18 mouse cellular contexts compared by ENCODE assay signal in the genomic region with DNA sequence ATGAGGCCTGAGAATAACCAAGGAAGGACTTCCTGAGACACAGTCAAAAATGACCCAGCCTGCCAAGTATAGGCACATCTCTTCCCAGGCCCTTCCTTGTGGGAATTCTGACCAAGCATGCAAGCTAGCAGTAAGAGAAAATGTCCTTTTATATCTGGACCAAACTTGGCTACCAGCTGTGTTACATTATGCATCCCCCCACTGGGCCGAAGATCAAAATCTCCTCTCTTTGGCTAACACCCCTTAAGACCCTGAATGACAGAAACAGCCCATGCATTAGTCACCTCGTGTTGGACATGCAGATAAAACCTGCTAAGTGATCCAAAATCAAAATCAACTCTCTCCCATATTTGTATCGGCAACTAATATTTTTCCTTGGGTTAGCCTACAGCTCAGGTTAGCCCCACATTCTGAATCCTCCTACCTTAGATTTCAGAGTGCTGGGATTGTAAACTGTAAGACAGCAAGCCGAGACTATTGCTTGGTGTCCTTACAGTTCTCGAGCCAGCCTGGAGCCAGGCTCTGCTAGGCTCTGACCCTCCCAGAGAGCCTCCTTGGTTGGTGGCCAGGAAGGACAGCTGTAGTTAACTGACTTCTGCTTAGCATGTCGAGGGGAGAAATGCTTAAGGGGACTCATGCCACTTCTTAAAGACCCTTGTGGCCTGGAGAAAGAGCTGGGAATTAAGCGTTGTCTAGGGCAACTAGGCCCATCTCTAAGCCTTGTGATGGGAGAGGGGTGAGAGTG. TPM values are rescaled to one million over a fixed set of nuclear protein-coding genes. Genes with fewer than 3 reads are reported as not detected.
DNase-seq lines count a peak whose midpoint lies in the region; ATAC-seq lines count a peak whose summit lies in the region.
"Had no signal": no experiment of that assay in that cellular context is flagged by ENCODE, and none has a peak within 500 bp of the region (broad histone marks: within the 10 kb centered on the region; RNA-seq: fewer than 3 reads in every experiment).

No protein-coding gene starts in this region.

- peaks cover 7% of the 10 kb centered on the region for H3K4me1 ChIP-seq in embryonic facial prominence, embryonic 14.5 days (ENCODE audit: control insufficient read depth, insufficient read depth, low read length)
- H3K4me1 ChIP-seq in embryonic facial prominence, embryonic 10.5 days: peaks cover 6% of the 10 kb centered on the region; the same call in 1 of the 2 replicates
- H3K4me1 ChIP-seq in kidney, embryonic 15.5 days: peaks cover 17% of the 10 kb centered on the region
- H3K4me1 ChIP-seq in forebrain, embryonic 12.5 days: peaks cover 14% of the 10 kb centered on the region
- H3K4me1 ChIP-seq: megakaryocyte, embryonic 14.5 days had no signal

- ATAC-seq in embryonic facial prominence, embryonic 14.5 days (ENCODE audit: low read depth): no peak; the same call in 1 of the 2 replicates
- ATAC-seq in kidney, embryonic 15.5 days (replicated peaks; ENCODE audit: low FRiP score): no peak
- ATAC-seq in forebrain, embryonic 12.5 days (ENCODE audit: low FRiP score): no peak
- ATAC-seq: forebrain, embryonic 16.5 days had no signal

- H3K27ac ChIP-seq in embryonic facial prominence, embryonic 14.5 days (replicated peaks; ENCODE audit: low read depth, low read length): no peak overlapping the region
- H3K27ac ChIP-seq in embryonic facial prominence, embryonic 10.5 days (replicated peaks): no peak overlapping the region
- no peak overlapping the region for H3K27ac ChIP-seq in kidney, embryonic 15.5 days
- no peak overlapping the region for H3K27ac ChIP-seq in forebrain, embryonic 12.5 days
- H3K27ac ChIP-seq: liver, embryonic 13.5 days; neural tube, embryonic 12.5 days had no signal

- peak; percentile 37 for DNase-seq in embryonic facial prominence, embryonic 14.5 days (ENCODE audit: low spot score)
- DNase-seq in embryonic facial prominence, embryonic 10.5 days (ENCODE audit: low spot score): no peak
- peak; percentile 74 for DNase-seq in kidney, postnatal 10 days
- DNase-seq in testis, postnatal 10 days (ENCODE audit: low spot score): peak; percentile 60
- no peak for DNase-seq in testis, postnatal 14 days (ENCODE audit: low spot score)
- no peak for DNase-seq in embryo, embryonic 11 days
- DNase-seq: adrenal gland, postnatal 25 days; cerebellum, adult 9-10 months; kidney, postnatal 25 days; liver, embryonic 13.5 days; right cerebral cortex, postnatal 25 days; thymus, adult 2 months had no signal

- WGBS in embryonic facial prominence, embryonic 14.5 days: 55% methylated on average over 7 of the region's 7 CpGs
- 65% methylated on average over 7 of the region's 7 CpGs for WGBS in embryonic facial prominence, embryonic 10.5 days
- 63% methylated on average over 7 of the region's 7 CpGs for WGBS in kidney, embryonic 15.5 days
- WGBS in forebrain, embryonic 12.5 days: 71% methylated on average over 7 of the region's 7 CpGs

- no peaks in the 10 kb centered on the region for H3K9me3 ChIP-seq in embryonic facial prominence, embryonic 14.5 days (ENCODE audit: control insufficient read depth, low read length)
- H3K9me3 ChIP-seq in embryonic facial prominence, embryonic 10.5 days: no peaks in the 10 kb centered on the region
- H3K9me3 ChIP-seq in kidney, embryonic 15.5 days (replicated peaks): no peaks in the 10 kb centered on the region
- H3K9me3 ChIP-seq in forebrain, embryonic 12.5 days: no peaks in the 10 kb centered on the region
- H3K9me3 ChIP-seq: liver, embryonic 13.5 days; megakaryocyte, embryonic 14.5 days; neural tube, embryonic 12.5 days had no signal

- H3K9ac ChIP-seq in embryonic facial prominence, embryonic 14.5 days (ENCODE audit: low read depth, low read length): no peak overlapping the region
- H3K9ac ChIP-seq in kidney, embryonic 15.5 days: no peak overlapping the region
- no peak overlapping the region for H3K9ac ChIP-seq in forebrain, embryonic 12.5 days
- H3K9ac ChIP-seq: liver, embryonic 13.5 days; neural tube, embryonic 12.5 days had no signal

- no peak overlapping the region for H3K4me3 ChIP-seq in embryonic facial prominence, embryonic 14.5 days (ENCODE audit: low read depth, low read length)
- no peak overlapping the region for H3K4me3 ChIP-seq in embryonic facial prominence, embryonic 10.5 days
- no peak overlapping the region for H3K4me3 ChIP-seq in kidney, embryonic 15.5 days (replicated peaks)
- H3K4me3 ChIP-seq in forebrain, embryonic 12.5 days (replicated peaks): no peak overlapping the region
- H3K4me3 ChIP-seq: erythroblast, embryonic 14.5 days; liver, embryonic 13.5 days; megakaryocyte, embryonic 14.5 days; neural tube, embryonic 12.5 days had no signal

- no peaks in the 10 kb centered on the region for H3K36me3 ChIP-seq in embryonic facial prominence, embryonic 14.5 days (ENCODE audit: control insufficient read depth, insufficient read depth, low read length)
- H3K36me3 ChIP-seq in embryonic facial prominence, embryonic 10.5 days (replicated peaks): no peaks in the 10 kb centered on the region
- H3K36me3 ChIP-seq in kidney, embryonic 15.5 days: no peaks in the 10 kb centered on the region
- H3K36me3 ChIP-seq in forebrain, embryonic 12.5 days (replicated peaks): no peaks in the 10 kb centered on the region
- H3K36me3 ChIP-seq: liver, embryonic 13.5 days; neural tube, embryonic 12.5 days had no signal

- H3K4me2 ChIP-seq in embryonic facial prominence, embryonic 14.5 days (ENCODE audit: low read depth, low read length): no peak overlapping the region
- no peak overlapping the region for H3K4me2 ChIP-seq in kidney, embryonic 15.5 days
- H3K4me2 ChIP-seq in forebrain, embryonic 12.5 days: no peak overlapping the region
- H3K4me2 ChIP-seq: liver, embryonic 13.5 days; neural tube, embryonic 12.5 days had no signal

- H3K27me3 ChIP-seq in embryonic facial prominence, embryonic 14.5 days (replicated peaks; ENCODE audit: control insufficient read depth, insufficient read depth, low read length): peaks cover 53% of the 10 kb centered on the region
- peaks cover 79% of the 10 kb centered on the region for H3K27me3 ChIP-seq in embryonic facial prominence, embryonic 10.5 days (replicated peaks; ENCODE audit: low read depth, poor library complexity, severe bottlenecking)
- H3K27me3 ChIP-seq in kidney, embryonic 15.5 days: peaks cover 76% of the 10 kb centered on the region
- H3K27me3 ChIP-seq in forebrain, embryonic 12.5 days: peaks cover 69% of the 10 kb centered on the region

RNA-seq across cellular contexts. Expression of gene Tshz3, which starts 8.7 kb away (rescaled TPM):
- 9.3 and 12.0 TPM in 2 replicates for polyA plus RNA-seq in embryonic facial prominence, embryonic 14.5 days (2014; fragmentation: Nextera tagmentation; extraction: Ambion mirVana)
- polyA plus RNA-seq in embryonic facial prominence, embryonic 10.5 days (2016; fragmentation: Nextera tagmentation; extraction: Ambion mirVana): 4.0 and 5.0 TPM in 2 replicates
- polyA plus RNA-seq in kidney, embryonic 15.5 days (2015; fragmentation: Nextera tagmentation; extraction: Ambion mirVana): 9.1 and 12.3 TPM in 2 replicates
- polyA plus RNA-seq in forebrain, embryonic 12.5 days (2016; fragmentation: Nextera tagmentation; extraction: Ambion mirVana): 9.9 and 12.6 TPM in 2 replicates
- polyA plus RNA-seq: erythroblast, embryonic 14.5 days had no signal

Comparison
In these comparisons a context has a peak if more than half of its experiments do, and no peak if none do; other contexts are left out.
1. DNase-seq: peak in embryonic facial prominence, embryonic 14.5 days (single experiment), kidney, postnatal 10 days (single experiment) and testis, postnatal 10 days (single experiment); none in embryonic facial prominence, embryonic 10.5 days (single experiment), testis, postnatal 14 days (single experiment) and embryo, embryonic 11 days (single experiment).